Mouse (Mus musculus) kidney, adult 2 months (tissue): ENCODE data around the gene D630003M21Rik.

ENCODE experiments used
- CTCF ChIP-seq: fragments of 200-500 bp; conservative IDR thresholded peaks from 2 replicates; pipeline ENCODE4 v1.5.1; 2011; ENCODE audit warnings: low read depth, mild to moderate bottlenecking, control low read depth, low read length, moderate library complexity, mixed read lengths; ENCODE audit not compliant: insufficient read depth, insufficient read length
- POLR2A ChIP-seq: fragments of 200-500 bp; IDR thresholded peaks from one replicate; pipeline ENCODE4 v1.6.1; 2011; ENCODE audit warnings: low read depth, low read length, control low read depth

DNA sequence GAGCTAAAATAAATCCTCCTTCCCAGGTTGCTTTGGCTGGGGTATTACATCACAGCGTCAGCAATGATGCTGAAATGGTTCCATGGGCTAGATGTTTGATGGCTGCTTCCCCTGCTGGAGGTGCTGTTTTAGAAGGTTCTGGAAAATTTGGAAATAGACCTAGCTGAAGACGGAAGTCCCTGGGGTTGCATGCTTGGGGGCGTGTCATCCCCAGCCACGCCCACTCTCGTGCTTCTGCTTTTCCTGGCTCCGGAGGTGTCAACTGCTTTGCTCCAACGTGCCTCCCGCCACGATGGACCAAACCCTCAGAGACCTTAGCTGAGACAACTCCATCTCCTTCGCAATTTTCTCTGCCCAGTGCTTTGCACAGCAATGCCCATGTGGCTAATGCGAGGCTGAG lies 39.6 kb downstream of the D630003M21Rik start:
- TF ChIP-seq POLR2A (no peak), CTCF (no peak)
